Mouse (Mus musculus) A20 (cell line): ENCODE measurements around the gene Stom.

Experiments
- DNase-seq: peaks from one replicate; pipeline ENCODE4 v3.0.0-alpha.2; 2011; ENCODE audit warnings: low read depth, low spot score

Gene Stom

GRCm38 (mm10) chr2:35320399-35320798, 16.4 kb downstream of the Stom start:
- no peak for DNase-seq

GRCm38 (mm10) chr2:35318405-35318804, 18.4 kb downstream of the Stom start:
- no peak for DNase-seq

- DNase-seq: no peak
Observed at GRCm38 (mm10) chr2:35317604-35318003, 19.2 kb downstream of the Stom start.

- no peak for DNase-seq
Observed at GRCm38 (mm10) chr2:35314300-35314699, 22.5 kb downstream of the Stom start.

GRCm38 (mm10) chr2:35309906-35310493, 26.8 kb downstream of the Stom start:
- no peak for DNase-seq

- no peak for DNase-seq
Observed at GRCm38 (mm10) chr2:35308166-35308565, 28.6 kb downstream of the Stom start.

GRCm38 (mm10) chr2:35302049-35302885, 34.5 kb downstream of the Stom start:
- DNase-seq: no peak

- no peak for DNase-seq
Observed at GRCm38 (mm10) chr2:35299437-35299836, 37.3 kb downstream of the Stom start.

GRCm38 (mm10) chr2:35297703-35298332, 39.0 kb downstream of the Stom start:
- DNase-seq: peak; percentile 79

GRCm38 (mm10) chr2:35293291-35293690, 43.5 kb downstream of the Stom start:
- DNase-seq: no peak

GRCm38 (mm10) chr2:35292700-35293099, 44.1 kb downstream of the Stom start:
- no peak for DNase-seq

- peak; percentile 58 for DNase-seq
Observed at GRCm38 (mm10) chr2:35291856-35292255, 44.9 kb downstream of the Stom start.

- DNase-seq: peak; percentile 75
Observed at GRCm38 (mm10) chr2:35288758-35289635, 47.8 kb downstream of the Stom start.

- no peak for DNase-seq
Observed at GRCm38 (mm10) chr2:35287017-35287620, 49.7 kb downstream of the Stom start.

- no peak for DNase-seq
Observed at GRCm38 (mm10) chr2:35285209-35285608, 51.6 kb downstream of the Stom start.

GRCm38 (mm10) chr2:35283997-35284396, 52.8 kb downstream of the Stom start:
- no peak for DNase-seq

- DNase-seq: no peak
Observed at GRCm38 (mm10) chr2:35282214-35282613, 54.6 kb downstream of the Stom start.

GRCm38 (mm10) chr2:35280001-35280400, 56.8 kb downstream of the Stom start:
- DNase-seq: no peak

- no peak for DNase-seq
Observed at GRCm38 (mm10) chr2:35278371-35279210, 58.2 kb downstream of the Stom start.

GRCm38 (mm10) chr2:35277686-35278085, 59.1 kb downstream of the Stom start:
- no peak for DNase-seq
